Comparison of ENCODE assay signal across 8 mouse cellular contexts in genomic region chr11:118254159-118254951, GRCm38 (mm10). TPM values are rescaled to one million over a fixed set of nuclear protein-coding genes. Genes with fewer than 3 reads are reported as not detected.
A peak's percentile ranks its signal among the peaks of the same experiment; 100 is the strongest.
DNase-seq lines count a peak whose midpoint lies in the region; ATAC-seq and TF ChIP-seq lines count a peak whose summit lies in the region.
"Had no signal": no experiment of that assay in that cellular context is flagged by ENCODE, and none has a peak within 500 bp of the region (broad histone marks: within the 10 kb centered on the region; RNA-seq: fewer than 3 reads in every experiment).

No protein-coding gene starts in this region.

- ATAC-seq in embryonic facial prominence, embryonic 12.5 days (ENCODE audit: insufficient number of reproducible peaks, insufficient read depth, low FRiP score, low TSS enrichment): peak; percentile 38; the same call in 1 of the 2 replicates
- ATAC-seq in stomach, embryonic 14.5 days (ENCODE audit: insufficient number of reproducible peaks, insufficient read depth, low FRiP score, low read depth): peak; percentile 33; the same call in 1 of the 2 replicates

- H3K27me3 ChIP-seq in embryonic facial prominence, embryonic 12.5 days: no peaks in the 10 kb centered on the region
- H3K27me3 ChIP-seq in stomach, embryonic 14.5 days (ENCODE audit: control insufficient read depth, insufficient read depth, low read length): no peaks in the 10 kb centered on the region

- H3K36me3 ChIP-seq in embryonic facial prominence, embryonic 12.5 days: peaks cover 31% of the 10 kb centered on the region
- H3K36me3 ChIP-seq in stomach, embryonic 14.5 days (ENCODE audit: control insufficient read depth, insufficient read depth, low read length): peaks cover 16% of the 10 kb centered on the region

- peak; percentile 61 to 71 for DNase-seq in B cell, adult 2 months
- peak; percentile 74 for DNase-seq in MN1 (ENCODE audit: low spot score)
- DNase-seq in heart, postnatal 14 days: peak; percentile 58 to 69
- peak; percentile 71 to 80 for DNase-seq in layer of hippocampus, adult 2 months (ENCODE audit: low spot score in 2 of 2)
- peak; percentile 78 for DNase-seq in lung, postnatal 25 days (ENCODE audit: low spot score)

- H3K9me3 ChIP-seq in embryonic facial prominence, embryonic 12.5 days: no peaks in the 10 kb centered on the region
- H3K9me3 ChIP-seq in stomach, embryonic 14.5 days (ENCODE audit: control insufficient read depth, low read depth, low read length): no peaks in the 10 kb centered on the region

- H3K4me2 ChIP-seq in embryonic facial prominence, embryonic 12.5 days (replicated peaks): peak overlapping the region; percentile 22
- H3K4me2 ChIP-seq in stomach, embryonic 14.5 days (replicated peaks; ENCODE audit: low read depth, low read length): no peak overlapping the region

- H3K4me1 ChIP-seq in embryonic facial prominence, embryonic 12.5 days: peaks cover 18% of the 10 kb centered on the region
- H3K4me1 ChIP-seq in stomach, embryonic 14.5 days (ENCODE audit: control insufficient read depth, insufficient read depth, low read length): peaks cover 20% of the 10 kb centered on the region

- H3K9ac ChIP-seq in embryonic facial prominence, embryonic 12.5 days: peak overlapping the region; percentile 32; the same call in 1 of the 2 replicates
- no peak overlapping the region for H3K9ac ChIP-seq in stomach, embryonic 14.5 days (replicated peaks; ENCODE audit: low read depth, low read length)

- intact Hi-C loops in heart, postnatal 14 days (cut with DNase I): no loop called here

- H3K4me3 ChIP-seq in embryonic facial prominence, embryonic 12.5 days: no peak overlapping the region
- no peak overlapping the region for H3K4me3 ChIP-seq in layer of hippocampus, adult 2 months
- H3K4me3 ChIP-seq in stomach, embryonic 14.5 days (ENCODE audit: low read depth, low read length): no peak overlapping the region
- H3K4me3 ChIP-seq: erythroblast, embryonic 14.5 days had no signal

- WGBS in embryonic facial prominence, embryonic 12.5 days: 34% methylated on average over 15 of the region's 15 CpGs
- 26% methylated on average over 15 of the region's 15 CpGs for WGBS in stomach, embryonic 14.5 days

- TF ChIP-seq CTCF in layer of hippocampus, adult 2 months (conservative IDR thresholded peaks at IDR 0.05): no peak

- peak overlapping the region; percentile 91 for H3K27ac ChIP-seq in embryonic facial prominence, embryonic 12.5 days
- H3K27ac ChIP-seq in layer of hippocampus, adult 2 months: peak overlapping the region; percentile 88
- H3K27ac ChIP-seq in stomach, embryonic 14.5 days (ENCODE audit: low read length): peak overlapping the region; percentile 87

RNA-seq across cellular contexts. Expression of gene Cyth1, which starts 6.0 kb away (rescaled TPM):
- 20.4 and 21.5 TPM in 2 replicates for polyA plus RNA-seq in embryonic facial prominence, embryonic 12.5 days (2016; fragmentation: Nextera tagmentation; extraction: Ambion mirVana)
- 10 to 100 TPM; 56.4 to 60.9 TPM for total RNA-seq in heart, postnatal 14 days (2021)
- 100 to 1,000 TPM; 101 to 108 TPM for total RNA-seq in layer of hippocampus, adult 2 months (2021)
- polyA plus RNA-seq in stomach, embryonic 14.5 days (2014; fragmentation: Nextera tagmentation; extraction: Ambion mirVana): 10.6 and 10.8 TPM in 2 replicates

RNA-seq across cellular contexts. Expression of gene Usp36, which starts 35.7 kb away (rescaled TPM):
- polyA plus RNA-seq in embryonic facial prominence, embryonic 12.5 days (2016; fragmentation: Nextera tagmentation; extraction: Ambion mirVana): 21.3 and 22.2 TPM in 2 replicates
- 10 to 100 TPM; 14.4 to 15.6 TPM for total RNA-seq in heart, postnatal 14 days (2021)
- 10 to 100 TPM; 26.5 to 28.5 TPM for total RNA-seq in layer of hippocampus, adult 2 months (2021)
- polyA plus RNA-seq in stomach, embryonic 14.5 days (2014; fragmentation: Nextera tagmentation; extraction: Ambion mirVana): 17.5 and 19.1 TPM in 2 replicates
